Mouse (Mus musculus) mouse trophoblast stem cell (cell line): ENCODE measurements around the gene Pax8.

ENCODE experiments used
- in situ Hi-C, 2 experiments: fragments of 300-500 bp; cut with MseI, MboI; formaldehyde crosslinking; loops; 2 replicates in 1 of 2; 3 replicates in 1 of 2; pipeline ENCODE4 v1.15.1; 2025

Gene Pax8

GRCm38 (mm10) chr2:24475420-24475819 is at the start of gene Pax8:
Pax8 (minus strand) TSS chr2:24475599.
- in situ Hi-C loops, result no loop called here

GRCm38 (mm10) chr2:24521430-24522226 is 46.2 kb upstream of the Pax8 start:
- in situ Hi-C loops, result no loop called here

DNA sequence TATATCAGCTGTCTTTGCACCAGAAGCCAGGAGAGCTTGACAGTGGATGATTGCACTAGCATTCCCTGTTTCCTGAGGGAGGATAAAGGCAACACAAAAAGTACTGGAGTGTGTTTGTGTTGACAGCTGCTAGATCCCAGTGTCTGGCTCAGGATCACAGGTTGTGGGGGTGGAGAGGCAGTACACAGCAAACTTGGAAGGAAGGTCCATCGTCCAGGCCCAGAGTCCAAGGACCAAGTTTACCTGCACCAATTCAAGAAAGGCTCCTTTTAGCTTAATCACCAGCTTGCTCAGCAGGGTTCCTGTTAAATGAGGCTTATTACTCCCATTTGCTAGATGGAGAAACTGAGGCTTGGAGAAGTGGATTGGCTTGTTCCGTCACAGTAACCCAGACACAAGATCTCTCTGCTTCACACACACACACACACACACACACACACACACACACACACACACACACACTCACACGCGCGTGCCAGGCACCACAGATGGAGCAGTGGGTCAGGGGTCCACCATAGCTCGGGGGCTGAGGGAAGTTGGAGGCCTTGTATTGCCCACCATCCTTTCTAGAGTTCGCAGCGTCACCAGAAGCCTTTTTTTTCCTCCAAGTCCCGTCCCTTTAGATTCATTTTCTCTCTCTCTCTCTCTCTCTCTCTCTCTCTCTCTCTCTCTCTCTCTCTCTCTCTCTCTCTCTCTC is 45.3 kb upstream of the Pax8 start:
- in situ Hi-C loops, result no loop called here

DNA sequence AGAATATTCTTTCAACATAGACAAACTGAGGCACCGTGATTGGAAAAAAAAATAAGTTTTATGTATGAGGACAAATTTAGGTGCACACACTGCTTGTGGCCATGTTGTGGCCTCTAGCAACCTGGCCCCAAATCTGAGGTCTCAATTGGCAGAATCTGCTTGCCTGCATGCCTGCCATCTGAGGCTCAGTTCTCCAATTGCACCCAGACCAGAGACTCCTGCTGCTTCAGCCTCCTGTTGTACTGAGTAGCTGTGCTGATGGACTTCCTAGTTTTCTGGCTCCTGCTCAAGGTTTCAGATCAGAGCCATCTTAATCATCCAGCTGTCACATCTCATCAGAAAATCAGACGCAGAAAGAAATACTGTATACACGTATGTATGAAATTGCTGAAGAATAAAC is 41.5 kb upstream of the Pax8 start:
- in situ Hi-C loops, result no loop called here

DNA sequence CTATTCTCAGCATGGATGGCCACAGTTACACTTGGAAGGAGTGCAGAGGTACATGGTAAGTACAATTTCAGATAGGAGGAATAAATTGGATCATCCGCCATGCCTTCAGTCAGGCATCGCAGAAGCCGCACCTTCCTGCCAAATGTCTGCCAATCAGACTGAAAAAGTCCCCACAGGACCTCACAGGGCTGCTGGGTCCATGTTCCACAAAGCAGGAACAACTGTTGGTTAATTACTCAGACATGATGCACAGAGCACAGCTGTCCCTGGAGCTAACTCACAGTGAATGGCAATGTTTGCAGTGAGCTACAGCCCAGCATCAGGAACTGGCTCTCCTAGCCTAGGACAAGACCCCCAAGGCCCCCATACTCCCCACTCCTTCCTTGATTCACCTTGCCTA is 32.0 kb upstream of the Pax8 start:
- in situ Hi-C loops, result no loop called here

GRCm38 (mm10) chr2:24502963-24503471 is 27.6 kb upstream of the Pax8 start:
- in situ Hi-C loops, result no loop called here

DNA sequence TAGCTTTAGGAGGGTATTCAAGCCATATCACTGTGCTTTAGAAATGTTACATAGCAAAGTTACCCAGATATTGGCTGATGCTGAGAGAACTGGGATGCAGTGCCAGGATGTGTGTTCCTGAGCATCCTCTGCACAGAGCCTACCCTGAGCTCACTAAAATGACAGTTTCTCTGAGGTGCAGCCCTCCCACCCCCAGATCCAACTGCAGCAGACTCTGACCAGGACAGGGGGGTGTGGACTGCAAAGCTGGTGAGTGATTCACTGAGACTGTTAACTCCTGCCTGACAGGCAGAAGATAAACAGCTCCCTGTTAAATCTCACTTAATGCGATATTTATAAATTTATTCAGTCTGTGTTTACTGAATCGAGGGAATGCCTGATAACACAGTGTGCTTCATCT is 25.5 kb upstream of the Pax8 start:
- in situ Hi-C loops, result no loop called here

- in situ Hi-C loops, result no loop called here
These were observed 15.2 kb upstream of the Pax8 start for GRCm38 (mm10) chr2:24490564-24490963.

- in situ Hi-C loops, result no loop called here
These were observed 13.3 kb upstream of the Pax8 start for GRCm38 (mm10) chr2:24488660-24489059.

GRCm38 (mm10) chr2:24487056-24487825 is 11.8 kb upstream of the Pax8 start:
- in situ Hi-C loops, result no loop called here

DNA sequence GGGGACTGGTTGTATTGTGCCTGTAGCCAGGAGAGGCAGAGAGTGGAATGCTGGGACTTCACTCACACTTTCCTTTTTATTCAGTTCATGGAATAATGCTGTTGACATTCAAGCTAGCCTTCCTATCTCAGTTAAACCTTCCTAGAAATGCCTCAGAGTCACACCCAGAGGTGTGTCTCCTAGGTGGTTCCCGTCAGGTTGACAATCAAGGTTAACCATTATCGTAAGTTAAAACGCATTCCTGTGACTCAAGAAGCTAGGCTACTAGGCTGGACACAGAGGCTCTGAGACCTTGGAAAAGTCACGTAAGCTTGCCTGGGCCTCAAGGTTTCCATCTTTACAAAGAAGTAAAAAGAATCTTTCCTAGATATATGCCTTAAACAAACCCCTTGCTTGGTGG is 10.0 kb upstream of the Pax8 start:
- in situ Hi-C loops, result no loop called here

GRCm38 (mm10) chr2:24479906-24480305 is 4.5 kb upstream of the Pax8 start:
- in situ Hi-C loops, result no loop called here

DNA sequence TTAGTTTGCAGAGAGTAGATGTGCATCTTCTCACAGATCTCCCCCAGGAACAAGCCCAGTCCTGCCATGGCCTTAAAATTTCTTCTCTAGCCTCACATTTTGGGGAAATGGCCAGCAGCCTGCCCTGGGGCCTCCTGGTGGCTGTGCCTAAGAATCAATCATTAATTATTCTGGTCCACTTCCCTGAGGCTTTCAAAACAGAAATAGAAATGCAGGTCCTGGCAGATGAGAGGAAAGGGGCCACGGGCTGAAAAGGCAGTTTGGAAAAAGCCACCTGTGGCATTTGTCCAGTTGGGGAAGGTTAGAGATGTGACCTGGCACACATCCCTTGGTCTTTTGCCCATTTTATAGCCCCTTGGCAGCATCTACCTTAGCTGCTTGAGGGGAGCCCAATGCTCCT is 3.8 kb upstream of the Pax8 start:
- in situ Hi-C loops, result no loop called here

- in situ Hi-C loops, result no loop called here
These were observed 3.2 kb upstream of the Pax8 start for GRCm38 (mm10) chr2:24478611-24479010.

DNA sequence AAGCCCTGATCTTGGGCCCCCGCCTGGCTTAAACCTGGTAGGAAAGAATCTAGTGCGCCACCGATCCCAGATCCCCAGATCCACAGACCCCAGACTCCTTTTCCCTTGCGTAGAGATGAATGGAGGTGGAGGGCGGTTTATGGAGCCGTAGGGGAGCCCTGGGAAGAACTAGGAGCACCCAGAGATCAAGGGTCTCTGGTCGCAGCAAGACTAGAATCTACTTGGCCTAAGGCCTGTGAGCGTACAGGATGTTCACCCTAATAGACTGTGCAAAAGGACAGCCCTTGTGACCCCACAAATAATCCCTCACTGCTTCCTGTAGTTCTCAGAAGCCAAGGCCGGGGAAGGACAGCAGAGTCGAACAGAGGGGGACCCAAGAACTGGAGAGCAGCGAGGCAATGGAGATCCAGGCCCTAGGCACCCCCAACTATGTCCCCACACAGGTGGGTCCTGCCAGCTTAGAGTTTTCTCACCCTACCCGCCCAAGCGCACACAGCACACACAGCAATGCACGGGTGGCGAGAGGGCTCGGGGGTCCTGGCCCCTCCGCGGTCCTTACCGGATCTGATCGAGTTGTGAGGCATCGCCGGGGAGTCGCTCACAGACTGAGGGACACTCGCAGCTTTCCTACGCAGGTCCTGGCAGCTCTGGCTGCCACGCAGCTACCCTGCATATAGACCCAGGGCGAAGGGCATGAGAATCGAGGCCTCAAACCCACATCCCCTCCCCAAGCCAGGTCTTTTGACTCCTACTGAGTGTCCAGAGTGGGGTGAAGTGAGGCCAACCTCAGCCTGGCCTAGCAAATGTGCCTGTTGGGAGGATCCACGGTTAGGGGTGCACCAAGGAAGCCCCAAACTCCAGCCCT is 653 bp downstream of the Pax8 start:
- in situ Hi-C loops, result no loop called here

DNA sequence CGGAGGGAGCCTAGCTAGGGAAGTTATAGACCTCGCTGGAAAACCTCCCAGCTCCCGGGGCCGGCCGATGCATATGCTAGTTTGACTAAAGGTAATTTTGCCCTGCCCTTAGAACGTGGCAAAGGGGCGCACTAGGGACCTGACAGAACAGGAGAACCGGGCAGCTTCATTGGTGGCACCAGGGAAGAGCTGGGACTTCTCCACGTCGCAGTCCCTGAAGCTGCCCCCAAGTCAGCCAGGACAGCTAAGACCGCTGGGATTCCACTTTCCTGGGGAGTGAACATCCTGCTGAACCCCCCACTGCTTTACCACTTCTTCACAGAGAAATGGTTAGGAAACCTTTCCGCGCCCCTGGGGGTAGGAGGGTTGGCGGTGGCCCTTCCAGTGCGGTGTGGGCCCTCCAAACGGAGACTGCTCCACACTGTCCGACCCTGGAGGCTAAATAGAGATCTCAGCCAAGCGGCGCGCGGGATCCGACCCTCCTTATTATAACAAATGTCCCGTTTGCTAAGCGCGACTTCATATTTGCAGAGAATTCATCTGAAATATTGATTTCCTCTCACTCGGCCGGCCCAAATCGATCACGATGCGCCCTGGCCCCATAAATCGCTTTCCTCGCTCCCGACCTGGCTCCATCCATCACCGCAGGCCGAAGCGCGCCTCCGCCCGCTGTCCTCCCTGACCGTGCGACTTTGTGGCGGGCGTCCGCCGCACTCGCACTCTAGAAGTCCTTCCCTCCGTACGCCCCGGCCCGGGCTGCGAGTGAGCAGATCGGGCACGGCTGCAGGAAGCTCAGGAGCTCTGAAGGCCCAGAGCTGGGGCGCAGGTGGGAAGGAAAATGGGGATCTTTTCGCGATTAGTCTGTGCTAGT is 1.5 kb downstream of the Pax8 start:
- in situ Hi-C loops, result no loop called here

DNA sequence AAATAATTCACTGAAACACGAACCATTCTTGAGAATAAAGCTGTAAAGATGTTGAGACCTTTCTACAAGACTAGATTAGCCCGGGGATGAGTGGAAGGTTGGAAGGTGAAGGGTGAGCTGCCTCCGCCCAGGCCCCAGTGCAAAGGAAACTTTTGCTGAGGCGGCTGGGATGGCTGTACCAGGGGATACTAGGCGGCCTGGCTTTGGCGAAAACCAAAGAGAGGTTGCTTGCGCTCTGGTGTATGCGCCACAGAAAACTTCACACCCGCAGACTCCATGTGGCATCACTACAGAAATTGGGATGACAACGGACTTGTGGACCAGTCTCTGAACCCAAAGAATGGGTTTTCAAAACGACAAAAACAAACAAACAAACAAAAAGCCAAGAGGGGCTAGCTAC is 2.7 kb downstream of the Pax8 start:
- in situ Hi-C loops, result no loop called here

DNA sequence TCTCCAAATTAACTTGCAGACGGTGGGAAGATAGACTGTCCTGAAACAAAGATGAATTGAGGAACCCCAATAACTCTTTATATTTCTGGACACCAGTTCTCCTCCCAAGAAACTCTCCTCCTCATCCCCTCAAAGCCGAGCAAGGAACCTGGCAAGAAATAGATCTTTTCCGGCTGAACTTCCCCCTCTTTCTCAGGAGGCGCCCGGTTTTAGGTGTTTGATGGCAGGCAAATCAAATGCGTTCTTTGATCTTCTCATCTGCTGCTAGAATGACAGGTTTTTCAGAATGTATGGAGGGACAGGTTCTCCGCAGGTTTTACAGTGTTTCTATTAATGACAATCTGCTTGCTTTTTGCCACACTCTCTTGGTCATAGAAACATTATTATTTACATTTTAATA is 3.3 kb downstream of the Pax8 start:
- in situ Hi-C loops, result no loop called here

- in situ Hi-C loops, result no loop called here
These were observed 6.3 kb downstream of the Pax8 start for GRCm38 (mm10) chr2:24469102-24469501.

DNA sequence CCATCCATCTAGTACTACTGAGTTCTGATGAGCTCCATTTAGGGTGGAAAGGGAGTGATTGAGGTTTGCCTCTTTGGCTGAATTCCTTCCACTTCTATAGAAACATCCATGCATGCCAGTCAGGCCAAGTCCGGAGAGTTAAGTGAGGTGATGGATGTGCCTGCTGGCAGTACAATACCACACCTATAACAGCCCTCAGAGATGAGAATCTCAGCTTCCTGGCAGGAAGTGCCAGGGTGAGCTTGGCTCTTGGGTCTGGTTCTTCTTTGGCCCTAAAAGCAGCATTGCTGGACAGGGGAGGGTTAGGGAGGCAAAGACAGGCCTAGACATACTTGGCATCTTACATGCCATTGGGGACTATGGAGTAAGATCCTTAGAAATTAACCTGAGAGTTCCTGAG is 7.0 kb downstream of the Pax8 start:
- in situ Hi-C loops, result no loop called here
